Mouse (Mus musculus): ENCODE measurements around the gene Sc5d.

DNA sequence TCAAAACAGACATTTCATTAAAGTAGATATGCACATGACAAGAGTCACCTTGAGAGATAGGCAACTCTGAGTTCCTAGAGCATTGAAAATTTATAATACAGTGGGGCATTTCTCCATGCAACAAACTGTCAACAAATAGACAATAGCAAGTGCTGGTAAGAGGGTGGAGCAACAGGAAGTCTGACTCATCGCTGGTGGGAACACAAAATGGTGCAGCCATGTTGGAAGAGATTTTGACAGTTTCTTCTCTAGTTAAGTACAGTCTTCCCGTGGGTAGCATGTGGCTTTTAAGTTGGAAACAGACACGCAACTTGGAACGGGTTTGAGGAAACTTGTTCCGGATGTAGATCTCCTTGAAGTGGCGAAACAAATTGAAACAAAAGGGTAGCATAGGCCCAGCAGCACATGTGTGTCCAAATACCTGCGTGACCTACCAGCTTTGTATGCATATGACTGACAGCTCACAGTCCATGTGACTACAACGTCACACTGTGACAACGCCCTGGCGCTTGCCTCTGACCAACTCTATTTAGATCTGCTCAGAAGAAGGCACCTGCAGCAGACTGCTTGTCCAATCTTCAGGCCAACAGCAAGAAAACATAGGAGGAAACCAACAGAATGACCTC, 32.4 kb upstream of the Sc5d start:
- TF ChIP-seq GATA1 (IDR thresholded peaks at IDR 0.05; ENCODE audit: borderline replicate concordance, low read length) (no peak), FLI1 (IDR thresholded peaks at IDR 0.05; ENCODE audit: low read length) (no peak)
